Mouse (Mus musculus): ENCODE measurements at regions not wholly inside any gene's neighbourhood (a gene's known extent, or its start where the extent isn't known, plus 50 kb on each side); places are given as distances from the start of the nearest gene placed in this dataset.

GRCm38 (mm10) chr16:87783561-87784304 is 85.0 kb downstream of the Bach1 start:
- no peak for ATAC-seq (ENCODE audit: low TSS enrichment)

GRCm38 (mm10) chr16:87784405-87784994 is 85.8 kb downstream of the Bach1 start:
- ATAC-seq (ENCODE audit: low TSS enrichment), result no peak

GRCm38 (mm10) chr16:87789539-87789938 is 90.8 kb downstream of the Bach1 start:
- no peak for ATAC-seq (ENCODE audit: low TSS enrichment)

- no peak for ATAC-seq (ENCODE audit: low TSS enrichment)
Measured at GRCm38 (mm10) chr16:87789957-87790356, 91.2 kb downstream of the Bach1 start.

- peak; percentile 94 for ATAC-seq (ENCODE audit: low TSS enrichment)
Measured at GRCm38 (mm10) chr16:87796514-87797248, 97.9 kb downstream of the Bach1 start.

- ATAC-seq (ENCODE audit: low TSS enrichment), result no peak
Measured at GRCm38 (mm10) chr16:87802317-87802716, 103.6 kb downstream of the Bach1 start.

- ATAC-seq (ENCODE audit: low TSS enrichment), result no peak
Measured at GRCm38 (mm10) chr16:87817590-87817989, 118.8 kb downstream of the Bach1 start.

GRCm38 (mm10) chr16:87834296-87834695 is 135.6 kb downstream of the Bach1 start:
- ATAC-seq (ENCODE audit: low TSS enrichment), result no peak

- peak; percentile 89 for ATAC-seq (ENCODE audit: low TSS enrichment)
Measured at GRCm38 (mm10) chr16:87840949-87841546, 142.3 kb downstream of the Bach1 start.

Measured in frontal cortex, adult (tissue).